Mouse (Mus musculus) cerebellum, postnatal 36 days (tissue): ENCODE measurements at regions not wholly inside any gene's neighbourhood (a gene's known extent, or its start where the extent isn't known, plus 50 kb on each side); places are given as distances from the start of the nearest gene placed in this dataset.

Experiments used
- DNase-seq, 2 experiments: peaks; one replicate each; pipeline ENCODE4 v3.0.0; 2021 to 2022; ENCODE audit warnings: mixed read lengths in 2 of 2

- no peak for DNase-seq
These were observed 71.2 kb upstream of the Ccdc85a start for GRCm38 (mm10) chr11:28655169-28655846.

- DNase-seq = no peak
These were observed 65.3 kb upstream of the Ccdc85a start for GRCm38 (mm10) chr11:28649446-28649845.

- no peak for DNase-seq
These were observed 64.8 kb upstream of the Ccdc85a start for GRCm38 (mm10) chr11:28648916-28649315.

GRCm38 (mm10) chr11:28639081-28639480, 55.0 kb upstream of the Ccdc85a start:
- no peak for DNase-seq

- DNase-seq = no peak
These were observed 52.6 kb upstream of the Ccdc85a start for GRCm38 (mm10) chr11:28636752-28637151.
